Mouse (Mus musculus) heart, adult 18-20 months (tissue): Measurements from ENCODE around the gene Cenpi. TPM values are rescaled to one million over a fixed set of nuclear protein-coding genes. Genes with fewer than 3 reads are reported as not detected.

Experiments used
- DNase-seq, 2 experiments: peaks; one replicate each; pipeline ENCODE4 v3.0.0; 2021 to 2022; ENCODE audit warnings: mixed read lengths in 1 of 2
- total RNA-seq, 2 experiments: library from RNA; stranded (reverse); gene quantifications; 2 replicates each; pipeline ENCODE4 v1.2.3; 2021

Cenpi gene
- total RNA-seq, 2 experiments from 2014 or later, result 0.30 to 0.64 TPM

GRCm38 (mm10) chrX:134362156-134362555, 54.3 kb downstream of the Cenpi start:
- no peak for DNase-seq

GRCm38 (mm10) chrX:134365421-134365820, 57.5 kb downstream of the Cenpi start:
- no peak for DNase-seq

GRCm38 (mm10) chrX:134366547-134366946, 58.7 kb downstream of the Cenpi start:
- DNase-seq, result no peak

- no peak for DNase-seq
These were observed 63.4 kb downstream of the Cenpi start for GRCm38 (mm10) chrX:134371279-134371678.

- no peak for DNase-seq
These were observed 66.3 kb downstream of the Cenpi start for GRCm38 (mm10) chrX:134374190-134374589.

- DNase-seq, result no peak
These were observed 77.0 kb downstream of the Cenpi start for GRCm38 (mm10) chrX:134384896-134385295.

- DNase-seq, result no peak
These were observed 91.1 kb downstream of the Cenpi start for GRCm38 (mm10) chrX:134398972-134399371.

GRCm38 (mm10) chrX:134403863-134404583, 96.1 kb downstream of the Cenpi start, which contains the start of gene Drp2:
Gene Drp2 (plus strand): TSS chrX:134404551.
- peak; percentile 0 to 8 for DNase-seq

- DNase-seq, result peak in 1 of 2 experiments; percentile 1
These were observed 96.7 kb downstream of the Cenpi start for GRCm38 (mm10) chrX:134404584-134404955.

- DNase-seq, result no peak
These were observed 101.5 kb downstream of the Cenpi start for GRCm38 (mm10) chrX:134409354-134409900.

- DNase-seq, result no peak
These were observed 104.2 kb downstream of the Cenpi start for GRCm38 (mm10) chrX:134412096-134412495.

Other genes with a start within 250 kb of the Cenpi start
- 10 to 100 TPM; 10.7 to 11.2 TPM for gene Cstf2, start 248.9 kb upstream of the Cenpi start, total RNA-seq
- 1 to 10 TPM in 1 of 2 experiments, under 1 TPM in 1; 0.87 to 2.3 TPM for gene Xkrx, start 146.0 kb upstream of the Cenpi start, total RNA-seq
- not detected for gene Arl13a, start 120.6 kb upstream of the Cenpi start, total RNA-seq
- under 1 TPM in 1 of 2 experiments, not detected in 1; 0.57 TPM for gene Nox1, start 86.1 kb upstream of the Cenpi start, total RNA-seq
- gene Trmt2b, start 31.1 kb upstream of the Cenpi start, total RNA-seq, result 10 to 100 TPM; 40.0 to 55.0 TPM
- 1 to 10 TPM; 2.1 to 2.2 TPM for gene Tmem35a, start 12.9 kb upstream of the Cenpi start, total RNA-seq
- under 1 TPM; 0.37 to 0.49 TPM for gene Drp2, start 96.5 kb downstream of the Cenpi start, total RNA-seq
- not detected for gene Taf7l, start 168.4 kb downstream of the Cenpi start, total RNA-seq
- 10 to 100 TPM; 23.1 to 30.8 TPM for gene Timm8a1, start 233.8 kb downstream of the Cenpi start, total RNA-seq